In the genomic region with DNA sequence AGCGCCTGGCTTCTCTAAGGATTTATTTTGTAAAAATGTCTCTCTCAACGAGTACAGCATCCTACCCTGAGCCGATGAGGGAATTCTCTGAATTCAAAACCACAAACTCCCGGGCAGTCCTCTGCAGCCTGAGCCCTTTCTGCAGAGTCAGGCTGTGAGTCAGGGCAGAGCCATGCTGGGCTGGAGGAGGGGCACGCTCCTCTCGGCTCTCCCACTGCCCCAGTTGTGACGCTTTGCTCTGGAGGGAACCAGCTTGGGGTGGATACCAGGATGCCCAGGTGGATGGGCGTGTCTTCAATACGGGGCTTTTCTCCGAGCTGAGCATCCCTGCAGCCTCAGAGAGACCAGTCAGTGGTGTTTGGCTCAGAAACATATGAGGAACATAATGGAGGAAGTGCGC, we compare ENCODE assay signal across 12 mouse cellular contexts. TPM values are rescaled to one million over a fixed set of nuclear protein-coding genes. Genes with fewer than 3 reads are reported as not detected.
DNase-seq lines count a peak whose midpoint lies in the region; ATAC-seq lines count a peak whose summit lies in the region.
"Had no signal": no experiment of that assay in that cellular context is flagged by ENCODE, and none has a peak within 500 bp of the region (broad histone marks: within the 10 kb centered on the region; RNA-seq: fewer than 3 reads in every experiment).

No protein-coding gene starts in this region.

- H3K9me3 ChIP-seq in midbrain, embryonic 16.5 days (replicated peaks; ENCODE audit: control insufficient read depth, low read length, poor library complexity, severe bottlenecking): no peaks in the 10 kb centered on the region
- H3K9me3 ChIP-seq: heart, embryonic 15.5 days; liver, embryonic 15.5 days had no signal

- H3K4me3 ChIP-seq in midbrain, embryonic 16.5 days (ENCODE audit: low read depth, low read length): no peak overlapping the region
- H3K4me3 ChIP-seq: heart, embryonic 15.5 days; left cerebral cortex, adult 2 months; liver, embryonic 15.5 days had no signal

- peaks cover 31% of the 10 kb centered on the region for H3K4me1 ChIP-seq in midbrain, embryonic 16.5 days (ENCODE audit: control insufficient read depth, insufficient read depth, low read length)
- H3K4me1 ChIP-seq: liver, embryonic 15.5 days had no signal

- ATAC-seq in granulocyte monocyte progenitor cell, adult 5-6 weeks (replicated peaks; ENCODE audit: poor library complexity, severe bottlenecking): peak; percentile 29
- ATAC-seq in midbrain, embryonic 16.5 days: no peak

- H3K9ac ChIP-seq in midbrain, embryonic 16.5 days (ENCODE audit: low read depth, low read length): peak overlapping the region; percentile 17; the same call in 1 of the 2 replicates
- H3K9ac ChIP-seq: heart, embryonic 15.5 days; liver, embryonic 15.5 days had no signal

- no peaks in the 10 kb centered on the region for H3K36me3 ChIP-seq in midbrain, embryonic 16.5 days (ENCODE audit: control insufficient read depth, insufficient read depth, low read length)
- H3K36me3 ChIP-seq: heart, embryonic 15.5 days; liver, embryonic 15.5 days had no signal

- H3K27me3 ChIP-seq in midbrain, embryonic 16.5 days (ENCODE audit: control insufficient read depth, insufficient read depth, low read depth, low read length): no peaks in the 10 kb centered on the region
- H3K27me3 ChIP-seq: liver, embryonic 15.5 days had no signal

- peak; percentile 26 for DNase-seq in ovary, adult 18-20 months (ENCODE audit: low spot score)
- DNase-seq in ovary, postnatal 36 days (ENCODE audit: low spot score): no peak
- peak; percentile 46 for DNase-seq in adipocyte (ENCODE audit: low spot score)
- DNase-seq in heart, adult 8-10 months (ENCODE audit: low spot score): no peak
- DNase-seq in right cerebral cortex, postnatal 14 days: no peak
- DNase-seq: cerebellum, adult 8-10 months; thymus, postnatal 14 days had no signal

- no peak overlapping the region for H3K27ac ChIP-seq in midbrain, embryonic 16.5 days (ENCODE audit: low read length)
- H3K27ac ChIP-seq: heart, embryonic 15.5 days; left cerebral cortex, adult 2 months; liver, embryonic 15.5 days had no signal

- H3K4me2 ChIP-seq in midbrain, embryonic 16.5 days (ENCODE audit: low read length): no peak overlapping the region
- H3K4me2 ChIP-seq: heart, embryonic 15.5 days; liver, embryonic 15.5 days had no signal

- 20% methylated on average over 11 of the region's 11 CpGs for WGBS in midbrain, embryonic 16.5 days

RNA-seq across cellular contexts. Expression of gene Ephb2, which starts 27.3 kb away (rescaled TPM):
- 0.47 and 2.6 TPM in 2 replicates for total RNA-seq in granulocyte monocyte progenitor cell, adult 5-6 weeks (2014; fragmentation: Nextera tagmentation)
- 0.39 and 0.57 TPM in 2 replicates for total RNA-seq in granulocyte monocyte progenitor cell, adult 5-6 weeks (2017)
- 13.1 and 17.5 TPM in 2 replicates for polyA plus RNA-seq in midbrain, embryonic 16.5 days (2015; fragmentation: Nextera tagmentation; extraction: Ambion mirVana)
- total RNA-seq in heart, adult 8-10 months (2022): under 1 TPM; 0.44 to 0.86 (median 0.45) TPM

Comparison
In these comparisons a context has a peak if more than half of its experiments do, and no peak if none do; other contexts are left out.
1. DNase-seq: peak in ovary, adult 18-20 months (single experiment) and adipocyte (single experiment); none in ovary, postnatal 36 days (single experiment), heart, adult 8-10 months (single experiment) and right cerebral cortex, postnatal 14 days (single experiment).